Mouse (Mus musculus): ENCODE measurements around the gene Slc34a3.

- TF ChIP-seq CTCF (IDR thresholded peaks at IDR 0.05; ENCODE audit: borderline replicate concordance, insufficient read depth, low read length) (no peak), POLR2A (IDR thresholded peaks at IDR 0.05; ENCODE audit: low read depth, low read length) (no peak)
These were observed 54.5 kb downstream of the Slc34a3 start for GRCm38 (mm10) chr2:25179566-25180217.
